Mouse (Mus musculus): Measurements from ENCODE around the gene Olfr769.

DNA sequence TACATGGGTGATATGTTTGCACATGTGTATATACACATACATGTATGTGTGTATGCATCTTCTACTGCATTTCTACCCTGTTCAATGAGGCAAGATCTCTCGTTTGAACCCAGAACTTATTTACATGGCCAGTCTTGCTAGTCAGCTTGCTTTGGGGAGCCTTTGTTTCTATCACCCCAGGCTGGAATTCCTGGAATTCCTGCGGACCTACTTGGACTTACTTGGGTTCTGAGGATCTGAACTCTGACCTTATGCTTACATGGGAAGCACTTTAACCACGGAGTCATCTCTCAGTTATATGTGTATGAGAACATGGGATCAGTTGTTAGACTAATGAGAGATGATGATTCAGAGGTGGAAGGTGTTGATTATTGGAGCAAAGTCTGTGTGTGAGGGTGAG lies 16.4 kb downstream of the Olfr769 start:
- TF ChIP-seq CTCF (IDR thresholded peaks at IDR 0.05; ENCODE audit: borderline replicate concordance, insufficient read depth, low read depth, low read length) (no peak), POLR2A (IDR thresholded peaks at IDR 0.05; ENCODE audit: borderline replicate concordance, insufficient read depth, low read length) (no peak)

All from cerebellum, adult 2 months (tissue).